Mouse (Mus musculus) C2C12 (cell line): ENCODE measurements around the gene Kif2c. TPM values are rescaled to one million over a fixed set of nuclear protein-coding genes. Genes with fewer than 3 reads are reported as not detected.

Source experiments
- H3K27me3 ChIP-seq: one replicate; pipeline ENCODE4 v1.6.1; 2011; ENCODE audit not compliant: control insufficient read depth, insufficient read depth, insufficient read length
- H3K36me3 ChIP-seq: one replicate; pipeline ENCODE4 v1.6.1; 2011; ENCODE audit not compliant: control insufficient read depth, insufficient read depth
- H3K4me3 ChIP-seq: one replicate; pipeline ENCODE4 v1.5.1; 2011; ENCODE audit warnings: mild to moderate bottlenecking, control low read depth; ENCODE audit not compliant: poor library complexity, insufficient read depth, severe bottlenecking
- H3K79me2 ChIP-seq: one replicate; pipeline ENCODE4 v1.6.1; 2011; ENCODE audit not compliant: control insufficient read depth, insufficient read depth
- H3K79me3 ChIP-seq: one replicate; pipeline ENCODE4 v1.6.1; 2011; ENCODE audit warnings: low read depth, control low read depth
- H3ac ChIP-seq: one replicate; pipeline ENCODE3; 2011; ENCODE audit warnings: low read depth; ENCODE audit not compliant: control insufficient read depth, insufficient read length
- CEBPB ChIP-seq: IDR thresholded peaks from one replicate; pipeline ENCODE4 v1.6.1; 2011; ENCODE audit warnings: low read depth, mild to moderate bottlenecking, control low read depth, moderate library complexity
- CTCF ChIP-seq: IDR thresholded peaks from one replicate; pipeline ENCODE4 v1.5.1; 2011; ENCODE audit not compliant: control insufficient read depth, insufficient read depth, insufficient read length
- FOSL1 ChIP-seq: IDR thresholded peaks from one replicate; pipeline ENCODE4 v1.8.0; 2011; ENCODE audit warnings: mild to moderate bottlenecking, low read length; ENCODE audit not compliant: poor library complexity, insufficient read depth, severe bottlenecking
- MAX ChIP-seq: IDR thresholded peaks from one replicate; pipeline ENCODE4 v1.6.1; 2011; ENCODE audit warnings: mild to moderate bottlenecking, control low read depth
- MYOD1 ChIP-seq: IDR thresholded peaks from one replicate; pipeline ENCODE4 v1.6.1; 2011; ENCODE audit warnings: low read depth; ENCODE audit not compliant: control insufficient read depth, insufficient read length
- MYOG ChIP-seq: IDR thresholded peaks from one replicate; pipeline ENCODE4 v1.6.1; 2011; ENCODE audit not compliant: control insufficient read depth, insufficient read length; ENCODE audit errors: extremely low read depth
- USF1 ChIP-seq: IDR thresholded peaks from one replicate; pipeline ENCODE4 v1.6.1; 2011; ENCODE audit warnings: low read depth, mild to moderate bottlenecking, control low read depth, moderate library complexity
- polyA plus RNA-seq: library from polyadenylated mRNA; unstranded; fragments of >200 nt; fragmentation: generic; extraction: Trizol; gene quantifications from one replicate; pipeline ENCODE4 v1.2.1, GENCODE M21; 2012; ENCODE audit warnings: missing spikeins

Gene Kif2c
- polyA plus RNA-seq, 1 experiment = 49.2 TPM

- H3K36me3 ChIP-seq = no peaks in the 10 kb centered on the region
- H3K79me3 ChIP-seq = no peaks in the 10 kb centered on the region
- H3ac ChIP-seq = no peak overlapping the region
- TF ChIP-seq MYOG (no peak), FOSL1 (no peak), MAX (no peak), MYOD1 (no peak), CTCF (no peak), USF1 (no peak), CEBPB (no peak)
- H3K27me3 ChIP-seq = peaks cover 5% of the 10 kb centered on the region
- no peaks in the 10 kb centered on the region for H3K79me2 ChIP-seq
- no peak overlapping the region for H3K4me3 ChIP-seq
These were observed 40.6 kb upstream of the Kif2c start for GRCm38 (mm10) chr4:117223001-117223400.

DNA sequence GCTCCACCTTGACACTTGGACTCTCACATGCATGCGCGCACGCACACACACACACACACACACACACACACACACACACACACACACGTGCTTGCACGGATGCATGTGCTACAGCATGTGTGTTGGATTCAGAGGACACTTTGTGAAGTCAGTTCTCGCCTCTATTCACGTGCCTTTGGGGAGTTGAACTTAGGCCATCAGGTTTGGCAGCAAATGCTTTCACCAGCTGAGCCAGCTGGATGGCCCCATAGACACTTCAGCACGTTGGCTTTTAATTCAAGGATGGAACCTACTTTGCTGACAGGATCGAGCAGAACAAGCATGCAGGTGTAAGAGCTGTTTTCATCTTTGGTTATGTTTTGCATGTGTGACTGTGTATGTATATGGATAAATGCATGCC is 39.4 kb upstream of the Kif2c start:
- H3ac ChIP-seq = no peak overlapping the region
- H3K27me3 ChIP-seq = peaks cover 8% of the 10 kb centered on the region
- H3K36me3 ChIP-seq = no peaks in the 10 kb centered on the region
- H3K79me3 ChIP-seq = no peaks in the 10 kb centered on the region
- no peaks in the 10 kb centered on the region for H3K79me2 ChIP-seq
- TF ChIP-seq CTCF (no peak), FOSL1 (no peak), CEBPB (no peak), MAX (no peak), USF1 (no peak)
- no peak overlapping the region for H3K4me3 ChIP-seq

GRCm38 (mm10) chr4:117220741-117221515 is 38.5 kb upstream of the Kif2c start:
- Histone ChIP-seq H3K4me3 (no peak overlapping the region), H3K36me3 (no peaks in the 10 kb centered on the region), H3K79me3 (no peaks in the 10 kb centered on the region), H3K79me2 (no peaks in the 10 kb centered on the region), H3K27me3 (peaks cover 8% of the 10 kb centered on the region), H3ac (no peak overlapping the region)
- TF ChIP-seq MAX = no peak
- TF ChIP-seq CTCF = no peak
- TF ChIP-seq MYOG = no peak
- no peak for TF ChIP-seq MYOD1
- no peak for TF ChIP-seq USF1
- TF ChIP-seq FOSL1 = no peak
- TF ChIP-seq CEBPB = no peak

DNA sequence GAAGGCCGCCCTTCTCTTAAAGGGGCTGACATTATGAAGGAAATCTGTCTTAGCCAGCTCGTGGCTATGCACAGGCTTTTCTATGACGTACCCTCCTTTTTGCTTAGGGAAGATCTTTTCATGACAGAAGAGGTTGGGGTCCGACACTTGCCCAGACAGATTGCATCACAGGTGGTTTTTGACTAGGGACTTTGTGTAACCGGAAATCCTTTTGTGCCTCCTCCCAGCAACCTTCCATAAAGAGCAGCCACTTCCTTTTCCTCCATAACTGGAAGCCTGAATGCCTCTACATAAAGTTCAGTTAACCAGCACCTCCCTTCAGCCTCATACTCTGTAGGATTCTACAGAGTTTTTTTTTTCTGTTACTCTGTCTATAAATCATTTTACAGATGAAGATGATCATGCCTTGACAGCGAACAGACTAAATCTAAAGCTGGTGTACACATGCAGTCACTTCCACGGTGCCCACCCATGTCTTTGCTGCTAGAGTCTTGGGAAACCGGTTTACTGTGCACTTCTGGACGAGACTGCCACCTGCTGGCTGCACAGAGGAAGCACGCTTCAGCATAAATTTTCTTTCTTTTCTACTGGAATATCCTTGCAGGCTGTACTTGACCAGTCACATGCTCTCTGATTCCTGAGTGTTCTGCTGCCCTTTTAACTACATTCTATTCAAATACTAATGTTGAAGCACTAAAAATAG is 36.2 kb upstream of the Kif2c start:
- no peaks in the 10 kb centered on the region for H3K36me3 ChIP-seq
- no peak overlapping the region for H3ac ChIP-seq
- peaks cover 18% of the 10 kb centered on the region for H3K27me3 ChIP-seq
- H3K79me2 ChIP-seq = no peaks in the 10 kb centered on the region
- H3K4me3 ChIP-seq = no peak overlapping the region
- H3K79me3 ChIP-seq = no peaks in the 10 kb centered on the region
- TF ChIP-seq USF1 (no peak), CTCF (peak; percentile 45)

DNA sequence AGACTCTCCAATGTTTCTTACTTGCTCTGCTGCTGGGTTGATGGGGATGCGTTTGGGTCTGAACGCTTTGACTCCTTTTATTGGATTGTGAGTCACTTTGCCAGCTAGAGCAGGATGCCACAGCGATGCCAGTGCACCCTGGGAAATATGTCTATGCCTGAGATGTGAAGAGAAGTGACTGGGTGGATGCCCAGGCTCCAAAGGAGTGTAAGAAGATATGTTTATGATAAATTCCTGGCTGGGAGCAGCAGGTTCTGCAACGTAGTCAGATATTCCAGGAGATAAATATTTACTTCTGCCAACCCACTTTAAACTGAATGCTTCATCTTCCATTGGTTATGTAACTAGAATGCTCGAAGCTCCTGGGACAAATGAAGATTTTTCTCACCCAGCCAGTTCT is 34.6 kb upstream of the Kif2c start:
- Histone ChIP-seq H3K79me2 (no peaks in the 10 kb centered on the region), H3K4me3 (no peak overlapping the region), H3K36me3 (no peaks in the 10 kb centered on the region), H3K79me3 (no peaks in the 10 kb centered on the region), H3K27me3 (peaks cover 18% of the 10 kb centered on the region), H3ac (no peak overlapping the region)
- TF ChIP-seq MYOD1 = no peak
- TF ChIP-seq CTCF = no peak
- TF ChIP-seq MAX = no peak
- no peak for TF ChIP-seq USF1
- no peak for TF ChIP-seq MYOG
- TF ChIP-seq FOSL1 = no peak
- no peak for TF ChIP-seq CEBPB
